Mouse (Mus musculus): ENCODE measurements around the gene Lima1. TPM values are rescaled to one million over a fixed set of nuclear protein-coding genes. Genes with fewer than 3 reads are reported as not detected.

Lima1 gene
- polyA plus RNA-seq, 1 experiment from 2014 or later = 96.4 TPM

- Histone ChIP-seq H3K27me3 (replicated peaks) (no peaks in the 10 kb centered on the region), H3K36me3 (no peaks in the 10 kb centered on the region), H3K27ac (peak overlapping the region; percentile 90), H3K9me3 (no peaks in the 10 kb centered on the region), H3K4me3 (replicated peaks) (no peak overlapping the region), H3K4me1 (replicated peaks) (peaks cover 28% of the 10 kb centered on the region), H3K9ac (no peak overlapping the region), H3K4me2 (replicated peaks) (peak overlapping the region; percentile 33; the same call in 1 of the 2 replicates)
- WGBS = 73% methylated on average over 20 of the region's 20 CpGs
- ATAC-seq = peak; percentile 76
Measured at GRCm38 (mm10) chr15:99865494-99865941, 9.7 kb downstream of the Lima1 start.

DNA sequence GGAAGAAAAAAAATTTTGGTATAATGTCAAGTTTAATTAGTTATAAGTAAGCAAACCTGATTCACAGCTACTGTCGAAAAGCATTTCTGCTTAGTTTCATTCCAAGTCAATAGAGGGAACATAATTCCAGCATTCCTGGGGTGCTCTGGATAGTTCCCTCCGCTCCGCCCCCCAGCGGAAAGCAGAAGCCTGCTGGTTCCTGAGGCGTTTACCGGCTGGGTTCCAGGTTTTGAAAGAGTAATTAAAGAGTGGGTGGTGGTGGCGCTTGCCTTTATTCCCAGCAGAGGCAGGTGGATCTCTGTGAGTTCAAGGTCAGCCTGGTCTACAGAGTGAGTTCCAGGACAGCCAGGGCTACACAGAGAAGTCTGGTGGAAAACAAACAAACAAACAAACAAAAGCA is 10.2 kb downstream of the Lima1 start:
- no peak overlapping the region for H3K4me2 ChIP-seq (replicated peaks)
- H3K4me3 ChIP-seq (replicated peaks) = no peak overlapping the region
- H3K27ac ChIP-seq = peak overlapping the region; percentile 90
- H3K9ac ChIP-seq = no peak overlapping the region
- ATAC-seq = no peak
- H3K4me1 ChIP-seq (replicated peaks) = peaks cover 31% of the 10 kb centered on the region
- 72% methylated on average over 7 of the region's 7 CpGs for WGBS
- no peaks in the 10 kb centered on the region for H3K27me3 ChIP-seq (replicated peaks)
- H3K36me3 ChIP-seq = no peaks in the 10 kb centered on the region
- no peaks in the 10 kb centered on the region for H3K9me3 ChIP-seq

- Histone ChIP-seq H3K27me3 (replicated peaks) (no peaks in the 10 kb centered on the region), H3K4me1 (replicated peaks) (peaks cover 35% of the 10 kb centered on the region)
- WGBS = 91% methylated on average over 8 of the region's 8 CpGs
Measured at GRCm38 (mm10) chr15:99863786-99864185, 11.5 kb downstream of the Lima1 start.

GRCm38 (mm10) chr15:99863358-99863757 is 11.9 kb downstream of the Lima1 start:
- Histone ChIP-seq H3K27me3 (replicated peaks) (no peaks in the 10 kb centered on the region), H3K9ac (no peak overlapping the region), H3K4me2 (replicated peaks) (no peak overlapping the region), H3K4me1 (replicated peaks) (peaks cover 35% of the 10 kb centered on the region), H3K9me3 (no peaks in the 10 kb centered on the region), H3K36me3 (no peaks in the 10 kb centered on the region), H3K4me3 (replicated peaks) (no peak overlapping the region), H3K27ac (peak overlapping the region; percentile 61)
- 95% methylated on average over 6 of the region's 6 CpGs for WGBS
- ATAC-seq = no peak

More at GRCm38 (mm10) chr15:99863786-99864185, 11.5 kb downstream of the Lima1 start:
- Histone ChIP-seq H3K27ac (no peak overlapping the region), H3K9me3 (no peaks in the 10 kb centered on the region), H3K4me3 (replicated peaks) (no peak overlapping the region), H3K9ac (no peak overlapping the region), H3K4me2 (replicated peaks) (no peak overlapping the region), H3K36me3 (no peaks in the 10 kb centered on the region)
- ATAC-seq = no peak

DNA sequence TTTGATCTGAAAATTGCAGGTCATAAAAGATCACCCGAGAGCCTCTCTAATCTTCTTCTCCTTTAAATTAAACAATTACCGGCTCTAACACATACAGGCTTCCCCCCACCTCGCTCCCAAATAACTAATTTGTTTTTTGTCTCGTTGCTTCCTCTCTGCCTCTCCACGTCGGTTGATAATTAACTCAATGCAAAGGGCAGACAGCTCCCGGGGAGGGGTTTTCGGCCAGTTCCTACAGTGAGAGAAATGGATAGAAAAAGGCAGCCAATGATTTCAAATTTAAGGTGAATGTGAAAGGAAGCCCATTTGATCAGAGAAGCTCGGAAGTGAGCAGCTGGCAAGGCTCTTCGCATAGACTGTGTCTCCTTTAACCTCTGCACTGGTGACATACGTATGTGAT is 12.8 kb downstream of the Lima1 start:
- H3K4me3 ChIP-seq (replicated peaks) = no peak overlapping the region
- H3K27ac ChIP-seq = peak overlapping the region; percentile 61
- WGBS = 35% methylated on average over 11 of the region's 11 CpGs
- H3K9ac ChIP-seq = no peak overlapping the region
- H3K4me1 ChIP-seq (replicated peaks) = peaks cover 32% of the 10 kb centered on the region
- H3K27me3 ChIP-seq (replicated peaks) = no peaks in the 10 kb centered on the region
- ATAC-seq = peak; percentile 49
- H3K4me2 ChIP-seq (replicated peaks) = peak overlapping the region; percentile 11; the same call in 1 of the 2 replicates
- no peaks in the 10 kb centered on the region for H3K36me3 ChIP-seq
- H3K9me3 ChIP-seq = no peaks in the 10 kb centered on the region

GRCm38 (mm10) chr15:99861955-99862354 is 13.3 kb downstream of the Lima1 start:
- Histone ChIP-seq H3K9me3 (no peaks in the 10 kb centered on the region), H3K4me1 (replicated peaks) (peaks cover 34% of the 10 kb centered on the region), H3K36me3 (no peaks in the 10 kb centered on the region), H3K4me3 (replicated peaks) (no peak overlapping the region), H3K27ac (peak overlapping the region; percentile 5; the same call in 1 of the 2 replicates), H3K9ac (no peak overlapping the region), H3K4me2 (replicated peaks) (no peak overlapping the region), H3K27me3 (replicated peaks) (no peaks in the 10 kb centered on the region)
- WGBS = 24% methylated on average over 11 of the region's 11 CpGs
- no peak for ATAC-seq

DNA sequence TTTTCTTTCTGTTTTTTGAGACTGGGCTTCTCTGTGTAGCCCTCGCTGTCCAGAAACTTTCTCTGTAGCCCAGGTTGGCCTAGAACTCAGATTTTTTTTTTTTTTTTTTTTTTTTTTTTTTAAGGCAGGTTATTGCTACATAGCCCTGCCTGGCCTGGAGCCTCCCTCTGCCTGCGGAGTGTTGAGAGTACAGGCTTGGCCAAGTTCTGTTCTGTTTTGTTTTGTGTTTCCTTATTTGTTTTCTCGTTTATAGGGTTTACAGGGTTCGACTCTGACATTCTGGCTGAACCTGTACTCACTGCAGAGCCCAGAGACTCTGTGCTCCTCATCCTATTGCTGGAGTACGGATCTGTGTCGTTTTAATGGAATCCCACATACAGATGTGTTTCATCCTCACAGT is 13.7 kb downstream of the Lima1 start:
- no peak overlapping the region for H3K4me2 ChIP-seq (replicated peaks)

DNA sequence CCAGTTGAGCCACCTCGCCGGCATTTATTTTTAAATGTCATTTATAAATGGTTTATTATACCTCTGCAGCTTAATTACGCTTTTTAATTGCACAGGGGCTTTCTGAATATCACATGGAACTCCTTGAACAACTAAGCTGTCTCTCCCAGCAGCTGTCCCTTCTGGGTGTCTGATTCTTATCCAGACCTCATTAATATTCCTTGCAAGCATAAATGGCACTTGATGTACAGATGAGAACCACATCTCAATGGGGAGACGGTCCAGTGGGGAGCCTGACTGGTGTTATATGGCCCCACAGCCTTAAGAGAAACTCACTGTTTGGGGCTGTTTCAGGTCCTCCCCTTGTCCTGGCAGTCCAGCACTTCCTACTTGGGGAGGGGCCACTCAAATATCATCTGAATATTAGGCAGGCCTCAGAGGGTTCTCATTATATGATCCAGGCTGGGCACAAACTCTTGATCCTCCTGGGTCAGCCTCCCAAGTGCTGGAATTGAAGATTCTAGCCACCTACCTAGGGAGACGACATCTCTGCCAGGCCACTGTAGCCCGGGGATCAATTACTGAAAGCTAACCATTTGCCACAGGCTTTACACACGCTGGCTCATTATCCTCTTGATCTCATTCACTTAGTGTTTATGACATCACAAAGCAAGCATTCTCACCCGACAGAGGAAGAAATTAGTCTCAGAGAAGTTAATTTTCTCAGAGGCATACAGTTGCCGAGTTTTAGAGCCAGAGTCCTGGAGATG is 15.4 kb downstream of the Lima1 start:
- 47% methylated on average over 9 of the region's 9 CpGs for WGBS
- no peak overlapping the region for H3K27ac ChIP-seq

More for the DNA sequence above, 13.7 kb downstream of the Lima1 start:
- H3K36me3 ChIP-seq = no peaks in the 10 kb centered on the region
- no peak overlapping the region for H3K4me3 ChIP-seq (replicated peaks)
- H3K27ac ChIP-seq = 0 out of 2 replicates have a peak overlapping the region, but pooled peaks have one; percentile 5
- H3K9ac ChIP-seq = no peak overlapping the region
- no peaks in the 10 kb centered on the region for H3K27me3 ChIP-seq (replicated peaks)
- WGBS = 56% methylated on average over 6 of the region's 6 CpGs
- H3K4me1 ChIP-seq (replicated peaks) = peaks cover 30% of the 10 kb centered on the region
- H3K9me3 ChIP-seq = no peaks in the 10 kb centered on the region
- ATAC-seq = no peak

DNA sequence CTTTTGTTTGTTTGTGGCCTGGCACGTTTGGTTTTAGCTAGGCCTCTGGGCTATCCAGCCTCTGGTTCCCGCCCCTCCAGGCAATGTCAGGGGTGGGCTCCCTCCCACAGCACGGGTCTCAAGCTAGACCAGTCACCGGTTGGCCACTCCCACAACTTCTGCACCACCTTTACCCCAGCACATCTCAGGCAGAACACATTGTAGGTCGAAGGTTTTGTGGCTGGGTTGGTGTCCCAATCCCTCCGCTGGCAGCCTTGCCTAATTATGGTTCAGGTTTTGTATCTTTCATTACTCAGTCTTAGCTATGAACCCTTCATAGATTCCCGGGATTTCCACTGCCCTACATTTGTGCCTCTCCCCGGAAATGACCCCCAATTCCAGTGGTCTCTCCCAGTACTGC is 17.8 kb downstream of the Lima1 start:
- no peaks in the 10 kb centered on the region for H3K9me3 ChIP-seq
- no peak overlapping the region for H3K9ac ChIP-seq
- ATAC-seq = peak; percentile 47; the same call in 1 of the 2 replicates
- no peak overlapping the region for H3K4me2 ChIP-seq (replicated peaks)
- H3K4me1 ChIP-seq (replicated peaks) = peaks cover 17% of the 10 kb centered on the region
- no peaks in the 10 kb centered on the region for H3K27me3 ChIP-seq (replicated peaks)
- no peaks in the 10 kb centered on the region for H3K36me3 ChIP-seq
- H3K4me3 ChIP-seq (replicated peaks) = no peak overlapping the region
- WGBS = 50% methylated on average over 8 of the region's 8 CpGs
- no peak overlapping the region for H3K27ac ChIP-seq

More for the DNA sequence above, 15.4 kb downstream of the Lima1 start:
- H3K27me3 ChIP-seq (replicated peaks) = no peaks in the 10 kb centered on the region
- no peaks in the 10 kb centered on the region for H3K36me3 ChIP-seq
- no peak for ATAC-seq
- H3K9ac ChIP-seq = no peak overlapping the region
- no peak overlapping the region for H3K4me2 ChIP-seq (replicated peaks)
- no peak overlapping the region for H3K4me3 ChIP-seq (replicated peaks)
- H3K9me3 ChIP-seq = no peaks in the 10 kb centered on the region
- H3K4me1 ChIP-seq (replicated peaks) = peaks cover 25% of the 10 kb centered on the region

DNA sequence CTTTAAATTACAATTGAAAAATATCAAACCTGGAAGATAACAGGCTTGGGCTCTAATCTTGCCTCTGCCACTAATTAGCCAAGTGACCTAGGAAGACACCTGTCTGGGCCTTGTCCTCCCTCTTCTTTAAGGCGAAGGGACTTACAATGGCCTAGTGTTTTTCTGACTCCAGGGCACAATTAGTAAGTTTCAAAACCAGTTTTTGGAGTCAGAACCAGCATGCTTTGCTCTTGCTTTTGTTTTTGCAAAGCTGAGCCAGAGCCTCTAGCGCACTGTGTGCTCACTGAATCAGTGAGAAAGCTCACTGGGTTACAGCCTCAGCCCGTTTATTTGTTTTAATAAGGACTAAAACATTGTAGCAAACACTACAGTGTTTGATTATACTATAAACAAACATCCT is 20.1 kb downstream of the Lima1 start:
- no peak overlapping the region for H3K4me2 ChIP-seq (replicated peaks)
- no peaks in the 10 kb centered on the region for H3K27me3 ChIP-seq (replicated peaks)
- no peak overlapping the region for H3K9ac ChIP-seq
- H3K9me3 ChIP-seq = no peaks in the 10 kb centered on the region
- H3K4me1 ChIP-seq (replicated peaks) = peaks cover 12% of the 10 kb centered on the region; the same call in 1 of the 2 replicates
- no peak overlapping the region for H3K4me3 ChIP-seq (replicated peaks)
- no peaks in the 10 kb centered on the region for H3K36me3 ChIP-seq
- ATAC-seq = no peak
- WGBS = 69% methylated on average over 3 of the region's 3 CpGs
- no peak overlapping the region for H3K27ac ChIP-seq

GRCm38 (mm10) chr15:99852606-99853237 is 22.5 kb downstream of the Lima1 start:
- no peaks in the 10 kb centered on the region for H3K27me3 ChIP-seq (replicated peaks)
- no peak overlapping the region for H3K27ac ChIP-seq
- no peak overlapping the region for H3K4me2 ChIP-seq (replicated peaks)
- H3K36me3 ChIP-seq = no peaks in the 10 kb centered on the region
- ATAC-seq = no peak
- H3K4me3 ChIP-seq (replicated peaks) = no peak overlapping the region
- WGBS = 73% methylated on average over 2 of the region's 2 CpGs
- H3K4me1 ChIP-seq (replicated peaks) = peaks cover 16% of the 10 kb centered on the region
- H3K9ac ChIP-seq = no peak overlapping the region
- H3K9me3 ChIP-seq = no peaks in the 10 kb centered on the region

- WGBS = 59% methylated on average over 3 of the region's 3 CpGs
- H3K9me3 ChIP-seq = no peaks in the 10 kb centered on the region
- peaks cover 28% of the 10 kb centered on the region for H3K4me1 ChIP-seq (replicated peaks)
- no peak for ATAC-seq
- no peak overlapping the region for H3K4me2 ChIP-seq (replicated peaks)
- H3K9ac ChIP-seq = no peak overlapping the region
- no peaks in the 10 kb centered on the region for H3K27me3 ChIP-seq (replicated peaks)
- H3K27ac ChIP-seq = no peak overlapping the region
- no peaks in the 10 kb centered on the region for H3K36me3 ChIP-seq
- no peak overlapping the region for H3K4me3 ChIP-seq (replicated peaks)
Measured at GRCm38 (mm10) chr15:99850265-99850664, 25.0 kb downstream of the Lima1 start.
